Mouse (Mus musculus) liver, embryonic 11.5 days (tissue): Measurements from ENCODE around the gene Supt5. TPM values are rescaled to one million over a fixed set of nuclear protein-coding genes. Genes with fewer than 3 reads are reported as not detected.

Experiments used
- ATAC-seq: fragments of 200-750 bp; cut with Nextera tagmentation; replicated peaks from 2 replicates; pipeline ENCODE4 v1.8.0; 2017; ENCODE audit warnings: moderate number of reproducible peaks, mild to moderate bottlenecking, moderate TSS enrichment, moderate library complexity; ENCODE audit not compliant: low FRiP score
- DNase-seq: peaks from one replicate; pipeline ENCODE4 v3.0.0-alpha.2; 2017; ENCODE audit warnings: low spot score
- H3K27ac ChIP-seq: fragments of 300-500 bp; sonication (generic); 2 replicates; pipeline ENCODE4 v1.5.1; 2014; ENCODE audit warnings: mild to moderate bottlenecking, low read depth, low read length, control low read depth
- H3K27me3 ChIP-seq: fragments of 300-500 bp; sonication (generic); replicated peaks from 2 replicates; pipeline ENCODE4 v1.6.1; 2014; ENCODE audit warnings: low read length, mixed read lengths; ENCODE audit not compliant: control insufficient read depth, insufficient read depth
- H3K36me3 ChIP-seq: fragments of 300-500 bp; sonication (generic); 2 replicates; pipeline ENCODE4 v1.6.1; 2014; ENCODE audit warnings: mild to moderate bottlenecking, low read length, moderate library complexity, mixed read lengths; ENCODE audit not compliant: control insufficient read depth, insufficient read depth
- H3K4me1 ChIP-seq: fragments of 300-500 bp; sonication (generic); replicated peaks from 2 replicates; pipeline ENCODE4 v1.6.1; 2014; ENCODE audit warnings: low read length, mixed read lengths; ENCODE audit not compliant: control insufficient read depth, insufficient read depth
- H3K4me2 ChIP-seq: fragments of 300-500 bp; sonication (generic); 2 replicates; pipeline ENCODE4 v1.6.1; 2014; ENCODE audit warnings: mild to moderate bottlenecking, control low read depth, moderate library complexity
- H3K4me3 ChIP-seq: fragments of 300-500 bp; sonication (generic); 2 replicates; pipeline ENCODE4 v1.5.1; 2014; ENCODE audit warnings: low read depth, low read length, control low read depth
- H3K9ac ChIP-seq: fragments of 300-500 bp; sonication (generic); 2 replicates; pipeline ENCODE4 v1.6.1; 2014; ENCODE audit warnings: low read depth, low read length, control low read depth
- H3K9me3 ChIP-seq: fragments of 300-500 bp; sonication (generic); 2 replicates; pipeline ENCODE4 v1.6.1; 2016; ENCODE audit warnings: low read length, inconsistent platforms, mixed read lengths; ENCODE audit not compliant: control insufficient read depth
- WGBS: fragments of 180-500 bp; shearing (Covaris S2); extraction: QIAGEN DNeasy Blood & Tissue Kit; methylation state at CpG from one replicate; pipeline ENCODE4 v1.1.7; 2014; 5-methylcytosine and 5-hydroxymethylcytosine counted together
- polyA plus RNA-seq: library from polyadenylated mRNA; unstranded; fragments of >200 nt; fragmentation: Nextera tagmentation; extraction: Ambion mirVana; gene quantifications from 2 replicates; pipeline ENCODE4 v1.2.1, GENCODE M21; 2014

Gene Supt5
- polyA plus RNA-seq, 1 experiment from 2014 or later = 77.9 TPM

GRCm38 (mm10) chr7:28309737-28310136, 28.8 kb downstream of the Supt5 start:
- WGBS = 70% methylated on average over 9 of the region's 9 CpGs
- H3K4me1 ChIP-seq = peaks cover 12% of the 10 kb centered on the region
- H3K4me3 ChIP-seq = no peak overlapping the region
- no peak for ATAC-seq
- no peaks in the 10 kb centered on the region for H3K27me3 ChIP-seq
- DNase-seq = no peak
- no peaks in the 10 kb centered on the region for H3K9me3 ChIP-seq
- peaks cover 48% of the 10 kb centered on the region for H3K36me3 ChIP-seq
- no peak overlapping the region for H3K4me2 ChIP-seq
- no peak overlapping the region for H3K27ac ChIP-seq
- H3K9ac ChIP-seq = no peak overlapping the region

- peaks cover 17% of the 10 kb centered on the region for H3K4me1 ChIP-seq
- H3K27me3 ChIP-seq = peaks cover 18% of the 10 kb centered on the region
- ATAC-seq = no peak
- no peak overlapping the region for H3K27ac ChIP-seq
- H3K36me3 ChIP-seq = peaks cover 45% of the 10 kb centered on the region
- no peak overlapping the region for H3K4me3 ChIP-seq
- no peak for DNase-seq
- no peaks in the 10 kb centered on the region for H3K9me3 ChIP-seq
- 96% methylated on average over 8 of the region's 8 CpGs for WGBS
- H3K4me2 ChIP-seq = no peak overlapping the region
- no peak overlapping the region for H3K9ac ChIP-seq
Observed at GRCm38 (mm10) chr7:28306216-28306615, 32.3 kb downstream of the Supt5 start.

DNA sequence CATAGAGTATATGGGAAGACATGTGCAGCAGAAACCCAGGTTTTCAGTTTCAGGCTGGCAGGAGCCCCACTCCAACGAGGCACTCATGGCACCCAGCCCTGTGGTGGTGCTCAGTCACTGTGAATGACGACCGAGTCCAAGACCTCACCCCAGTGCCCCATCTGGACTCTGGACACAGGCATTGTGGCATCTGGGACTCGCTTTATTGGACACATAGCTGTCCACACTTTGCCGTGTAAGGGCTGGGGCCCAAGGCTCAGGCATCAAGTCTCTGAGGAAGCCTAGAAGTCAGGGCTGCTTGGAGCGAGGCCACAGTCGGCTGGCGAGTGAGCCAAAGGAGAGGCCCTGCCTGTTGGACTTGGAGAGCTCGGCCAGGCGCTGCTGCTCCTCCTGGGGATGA, 32.9 kb downstream of the Supt5 start:
- ATAC-seq (no peak), DNase-seq (no peak)
- Histone ChIP-seq H3K4me1 (peaks cover 12% of the 10 kb centered on the region), H3K27ac (no peak overlapping the region), H3K9me3 (no peaks in the 10 kb centered on the region), H3K4me3 (no peak overlapping the region), H3K4me2 (no peak overlapping the region), H3K27me3 (peaks cover 24% of the 10 kb centered on the region), H3K9ac (no peak overlapping the region), H3K36me3 (peaks cover 45% of the 10 kb centered on the region)
- WGBS = 88% methylated on average over 10 of the region's 10 CpGs

- peaks cover 54% of the 10 kb centered on the region for H3K27me3 ChIP-seq
- H3K4me2 ChIP-seq = peak within 1 kb of the TSS; percentile 66
- peaks cover 21% of the 10 kb centered on the region for H3K36me3 ChIP-seq
- H3K9me3 ChIP-seq = no peaks in the 10 kb centered on the region
- WGBS = 3% methylated on average over 30 of the region's 30 CpGs
- ATAC-seq = peak; percentile 50
- H3K27ac ChIP-seq = no peak within 1 kb of the TSS
- peak within 1 kb of the TSS; percentile 34 for H3K4me3 ChIP-seq
- H3K4me1 ChIP-seq = peaks cover 14% of the 10 kb centered on the region
- 0 out of 2 replicates have a peak within 1 kb of the TSS, but pooled peaks have one; percentile 31 for H3K9ac ChIP-seq
- DNase-seq = peak; percentile 74
Observed at GRCm38 (mm10) chr7:28301616-28302433, 36.7 kb downstream of the Supt5 start, which contains the start of gene Dll3. Dll3 (minus strand) TSS chr7:28302238.

DNA sequence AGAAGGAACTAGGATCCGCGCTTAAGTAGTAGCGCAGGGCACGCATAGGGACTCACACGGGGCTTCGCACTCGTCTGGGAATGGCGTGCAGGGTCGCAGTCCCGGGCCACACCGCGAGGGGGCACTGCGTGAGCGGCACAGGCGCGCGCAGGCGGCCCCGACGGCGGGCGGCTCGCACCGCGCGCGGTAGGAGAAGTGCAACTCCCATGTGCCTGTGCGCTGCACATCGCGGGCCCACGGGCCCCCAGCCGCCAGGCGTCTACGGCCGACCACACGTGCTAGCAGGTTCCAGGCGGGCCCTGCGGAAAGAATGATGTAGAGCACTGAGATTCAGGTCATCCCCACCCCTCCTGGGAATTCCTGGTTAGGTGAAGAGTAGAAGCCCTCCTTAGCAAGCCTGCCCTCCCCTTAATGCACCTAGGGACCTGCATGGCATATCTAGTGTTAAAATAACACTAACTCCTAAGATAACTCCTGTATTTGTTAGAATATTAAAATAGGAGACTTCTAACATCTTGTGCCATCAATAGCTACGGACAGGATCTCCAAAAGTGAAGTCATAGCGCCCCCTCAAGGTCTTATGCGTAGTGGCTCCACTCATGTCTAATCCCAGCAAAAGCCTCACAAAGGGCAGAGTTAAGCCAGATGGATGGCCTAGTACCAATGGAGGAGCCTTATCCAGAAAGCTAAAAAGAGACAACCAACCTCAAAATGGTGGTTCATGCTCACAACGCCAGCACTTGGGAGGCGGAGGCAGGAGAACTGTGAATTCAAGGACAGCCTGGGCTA, 39.5 kb downstream of the Supt5 start:
- Histone ChIP-seq H3K27me3 (peaks cover 68% of the 10 kb centered on the region), H3K9ac (no peak overlapping the region), H3K9me3 (no peaks in the 10 kb centered on the region), H3K4me2 (peak overlapping the region; percentile 44), H3K4me1 (peaks cover 14% of the 10 kb centered on the region), H3K36me3 (no peaks in the 10 kb centered on the region), H3K27ac (no peak overlapping the region), H3K4me3 (peak overlapping the region; percentile 10; the same call in 1 of the 2 replicates)
- DNase-seq = no peak
- WGBS = 32% methylated on average over 43 of the region's 43 CpGs
- no peak for ATAC-seq

DNA sequence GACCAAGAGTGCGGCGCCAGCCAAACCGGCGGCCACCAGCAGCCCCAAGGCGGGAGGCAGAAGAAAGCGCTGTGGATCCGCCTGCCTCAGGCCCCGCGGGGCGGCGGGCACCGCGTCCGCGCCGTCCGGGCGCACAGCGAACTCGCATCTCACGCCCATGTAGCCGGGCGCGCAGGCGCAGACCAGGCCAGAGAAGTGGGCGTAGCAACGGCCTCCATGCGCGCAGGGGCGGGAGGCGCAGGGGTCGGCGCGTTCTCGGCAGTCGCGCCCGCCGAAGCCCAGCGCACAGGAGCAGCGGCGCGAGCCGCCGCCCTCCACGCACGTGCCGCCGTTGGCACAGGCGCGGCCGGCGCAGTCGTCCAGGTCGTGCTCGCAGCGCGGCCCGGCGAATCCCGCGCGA, 44.1 kb downstream of the Supt5 start:
- ATAC-seq (peak; percentile 66), DNase-seq (peak; percentile 61)
- peak overlapping the region; percentile 74 for H3K4me2 ChIP-seq
- peak overlapping the region; percentile 50 for H3K4me3 ChIP-seq
- WGBS = 9% methylated on average over 51 of the region's 63 CpGs
- H3K27me3 ChIP-seq = peaks cover 78% of the 10 kb centered on the region
- H3K27ac ChIP-seq = no peak overlapping the region
- H3K9ac ChIP-seq = peak overlapping the region; percentile 38; the same call in 1 of the 2 replicates
- H3K36me3 ChIP-seq = no peaks in the 10 kb centered on the region
- no peaks in the 10 kb centered on the region for H3K9me3 ChIP-seq
- H3K4me1 ChIP-seq = peaks cover 5% of the 10 kb centered on the region

DNA sequence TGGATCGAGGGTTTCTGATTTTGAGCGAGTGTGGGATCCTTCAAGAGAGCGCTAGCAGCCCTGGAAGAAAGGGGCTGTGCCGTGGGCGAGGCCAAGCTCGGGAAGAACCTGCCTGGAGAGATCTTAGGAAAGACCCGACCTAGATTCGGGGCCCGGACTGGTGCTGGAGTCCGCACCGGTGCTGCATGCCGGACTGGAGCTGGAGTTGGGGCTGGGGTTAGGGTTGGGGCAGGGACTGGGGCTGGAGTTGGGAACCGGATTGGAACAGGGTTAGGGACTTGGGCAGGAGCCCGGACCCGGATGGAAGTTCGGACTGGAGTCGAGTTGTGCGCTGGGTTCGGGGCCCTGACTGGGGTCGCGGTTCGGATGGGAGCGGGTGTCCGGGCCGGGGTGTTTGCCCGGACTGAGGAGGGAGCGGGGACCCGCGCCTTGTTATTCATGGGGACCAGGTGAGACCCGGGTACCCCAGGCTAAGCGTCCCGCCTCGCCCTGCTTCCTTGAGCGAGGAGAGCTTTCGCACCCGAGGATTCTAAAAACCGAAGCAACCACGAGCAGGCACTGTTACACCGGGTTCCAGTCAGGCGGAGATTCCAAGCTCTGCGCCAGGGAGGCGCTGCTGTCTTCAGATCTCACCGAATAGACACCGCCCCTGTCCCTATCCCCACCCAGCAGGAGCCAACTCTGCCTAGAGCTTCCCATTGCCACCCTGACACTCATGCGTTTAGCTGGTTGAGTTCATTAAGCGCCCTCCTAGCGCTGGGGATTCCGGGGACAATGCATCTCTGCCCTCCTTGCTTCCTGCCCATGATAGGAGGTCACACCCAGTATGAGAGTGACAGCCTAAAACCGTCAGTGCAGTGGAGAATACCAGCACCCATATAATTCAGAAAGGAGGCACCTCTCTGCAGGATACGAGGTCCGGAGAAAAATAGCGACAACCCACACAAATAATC, 47.6 kb downstream of the Supt5 start, which contains the start of gene Selenov:
Selenov (minus strand) TSS at position 549 of the 953 bp plus-strand sequence.
- Histone ChIP-seq H3K4me2 (peak within 1 kb of the TSS; percentile 60), H3K9ac (no peak within 1 kb of the TSS), H3K9me3 (no peaks in the 10 kb centered on the region), H3K4me3 (peak within 1 kb of the TSS; percentile 40), H3K4me1 (no peaks in the 10 kb centered on the region; the same call in 1 of the 2 replicates), H3K27ac (no peak within 1 kb of the TSS), H3K36me3 (no peaks in the 10 kb centered on the region), H3K27me3 (peaks cover 75% of the 10 kb centered on the region)
- 2% methylated on average over 52 of the region's 52 CpGs for WGBS
- ATAC-seq (no peak), DNase-seq (peak; percentile 36)

DNA sequence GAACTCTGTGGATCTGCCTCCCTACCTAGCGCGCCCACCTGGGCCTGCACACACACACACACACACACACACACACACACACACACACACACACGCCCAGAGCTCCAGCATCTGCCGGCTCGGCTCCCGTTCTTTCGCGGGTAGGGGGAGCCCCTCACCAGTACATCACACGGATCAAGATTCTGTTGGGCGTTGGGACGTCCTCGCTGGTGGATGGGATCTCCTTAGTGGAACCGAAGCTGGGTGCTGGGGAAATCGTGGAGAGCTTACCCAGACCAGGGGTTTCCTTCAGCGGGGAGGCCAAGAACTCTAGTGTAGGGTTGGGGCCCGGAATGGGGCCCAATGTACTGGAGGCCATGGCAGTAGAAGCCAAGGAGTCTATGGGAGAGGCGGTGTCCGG, 48.4 kb downstream of the Supt5 start:
- no peak for DNase-seq
- peaks cover 72% of the 10 kb centered on the region for H3K27me3 ChIP-seq
- no peaks in the 10 kb centered on the region; the same call in 1 of the 2 replicates for H3K4me1 ChIP-seq
- H3K9ac ChIP-seq = no peak overlapping the region
- WGBS = 2% methylated on average over 18 of the region's 18 CpGs
- H3K9me3 ChIP-seq = no peaks in the 10 kb centered on the region
- H3K4me3 ChIP-seq = peak overlapping the region; percentile 40
- no peak overlapping the region for H3K27ac ChIP-seq
- H3K4me2 ChIP-seq = peak overlapping the region; percentile 60
- no peaks in the 10 kb centered on the region for H3K36me3 ChIP-seq
- no peak for ATAC-seq
